Mouse (Mus musculus): ENCODE measurements at regions not wholly inside any gene's neighbourhood (a gene's known extent, or its start where the extent isn't known, plus 50 kb on each side); places are given as distances from the start of the nearest gene placed in this dataset.
A peak's percentile ranks its signal among the peaks of the same experiment; 100 is the strongest.

GRCm38 (mm10) chr8:38723254-38723653 lies 1729.8 kb downstream of the AI429214 start:
- DNase-seq: no peak

GRCm38 (mm10) chr8:38725257-38725656 lies 1731.9 kb downstream of the AI429214 start:
- DNase-seq: no peak

- DNase-seq: no peak
These were observed 1753.7 kb downstream of the AI429214 start for GRCm38 (mm10) chr8:38747134-38747533.

GRCm38 (mm10) chr8:38766626-38767226 lies 1773.3 kb downstream of the AI429214 start:
- DNase-seq: no peak

- no peak for DNase-seq
These were observed 1819.1 kb downstream of the AI429214 start for GRCm38 (mm10) chr8:38812482-38812881.

- DNase-seq: peak; percentile 7
These were observed 1824.8 kb downstream of the AI429214 start for GRCm38 (mm10) chr8:38818163-38818562.

- DNase-seq: no peak
These were observed 1813.4 kb upstream of the Adam24 start for GRCm38 (mm10) chr8:38861436-38861835.

GRCm38 (mm10) chr8:38867370-38867769 lies 1807.5 kb upstream of the Adam24 start:
- DNase-seq: no peak

All from adrenal gland, adult 2 months (tissue).